Mouse (Mus musculus): Measurements from ENCODE around the gene Creb3l4. TPM values are rescaled to one million over a fixed set of nuclear protein-coding genes. Genes with fewer than 3 reads are reported as not detected.

The Creb3l4 gene
- polyA plus RNA-seq, 1 experiment from 2014 or later, result 2.2 TPM

- no peak overlapping the region for H3K9ac ChIP-seq
- no peaks in the 10 kb centered on the region for H3K9me3 ChIP-seq (replicated peaks)
- H3K27me3 ChIP-seq, result no peaks in the 10 kb centered on the region
- peaks cover 16% of the 10 kb centered on the region; the same call in 1 of the 2 replicates for H3K36me3 ChIP-seq
- no peak overlapping the region for H3K27ac ChIP-seq
- H3K4me1 ChIP-seq (replicated peaks), result peaks cover 27% of the 10 kb centered on the region
- no peak overlapping the region for H3K4me3 ChIP-seq
- H3K4me2 ChIP-seq, result no peak overlapping the region
- ATAC-seq (replicated peaks; ENCODE audit: insufficient number of reproducible peaks, insufficient read depth, low FRiP score, low read depth), result no peak
- 79% methylated on average over 6 of the region's 6 CpGs for WGBS
These were observed 7.5 kb upstream of the Creb3l4 start for GRCm38 (mm10) chr3:90250791-90251190.

- H3K9me3 ChIP-seq (replicated peaks), result no peaks in the 10 kb centered on the region
- H3K4me2 ChIP-seq, result peak overlapping the region; percentile 77
- peak; percentile 48 for ATAC-seq (replicated peaks; ENCODE audit: insufficient number of reproducible peaks, insufficient read depth, low FRiP score, low read depth)
- peaks cover 16% of the 10 kb centered on the region; the same call in 1 of the 2 replicates for H3K36me3 ChIP-seq
- H3K9ac ChIP-seq, result peak overlapping the region; percentile 68
- H3K4me1 ChIP-seq (replicated peaks), result peaks cover 22% of the 10 kb centered on the region
- 3% methylated on average over 10 of the region's 10 CpGs for WGBS
- peak overlapping the region; percentile 62 for H3K4me3 ChIP-seq
- peak overlapping the region; percentile 92 for H3K27ac ChIP-seq
- H3K27me3 ChIP-seq, result no peaks in the 10 kb centered on the region
These were observed 5.4 kb upstream of the Creb3l4 start for GRCm38 (mm10) chr3:90248746-90249100.

- Histone ChIP-seq H3K4me2 (peak within 1 kb of the TSS; percentile 77), H3K36me3 (peaks cover 16% of the 10 kb centered on the region; the same call in 1 of the 2 replicates), H3K9me3 (replicated peaks) (no peaks in the 10 kb centered on the region), H3K4me3 (peak within 1 kb of the TSS; percentile 62), H3K4me1 (replicated peaks) (peaks cover 23% of the 10 kb centered on the region), H3K27me3 (no peaks in the 10 kb centered on the region), H3K27ac (peak within 1 kb of the TSS; percentile 92), H3K9ac (peak within 1 kb of the TSS; percentile 68)
- WGBS, result under 1% methylated on average over 39 of the region's 44 CpGs
- ATAC-seq (replicated peaks; ENCODE audit: insufficient number of reproducible peaks, insufficient read depth, low FRiP score, low read depth), result peak; percentile 93
These were observed 4.8 kb upstream of the Creb3l4 start, which contains the start of gene Slc39a1 for GRCm38 (mm10) chr3:90247960-90248745. Slc39a1 (plus strand) TSS chr3:90248172.

GRCm38 (mm10) chr3:90247630-90247959 is 4.3 kb upstream of the Creb3l4 start:
- peak overlapping the region; percentile 62 for H3K4me3 ChIP-seq
- peak overlapping the region; percentile 77 for H3K4me2 ChIP-seq
- H3K27me3 ChIP-seq, result no peaks in the 10 kb centered on the region
- WGBS, result 1% methylated on average over 3 of the region's 3 CpGs
- H3K4me1 ChIP-seq (replicated peaks), result peaks cover 25% of the 10 kb centered on the region
- peak overlapping the region; percentile 59 for H3K9ac ChIP-seq
- H3K36me3 ChIP-seq, result peaks cover 16% of the 10 kb centered on the region; the same call in 1 of the 2 replicates
- peak overlapping the region; percentile 92 for H3K27ac ChIP-seq
- H3K9me3 ChIP-seq (replicated peaks), result no peaks in the 10 kb centered on the region
- ATAC-seq (replicated peaks; ENCODE audit: insufficient number of reproducible peaks, insufficient read depth, low FRiP score, low read depth), result no peak; the same call in 1 of the 2 replicates

GRCm38 (mm10) chr3:90245406-90245805 is 2.1 kb upstream of the Creb3l4 start:
- no peaks in the 10 kb centered on the region for H3K27me3 ChIP-seq
- H3K36me3 ChIP-seq, result 0 out of 2 replicates have a peak, but pooled peaks cover 3% of the 10 kb centered on the region
- H3K4me3 ChIP-seq, result no peak overlapping the region
- no peak overlapping the region for H3K27ac ChIP-seq
- ATAC-seq (replicated peaks; ENCODE audit: insufficient number of reproducible peaks, insufficient read depth, low FRiP score, low read depth), result no peak
- H3K9me3 ChIP-seq (replicated peaks), result no peaks in the 10 kb centered on the region
- H3K4me2 ChIP-seq, result no peak overlapping the region
- WGBS, result 67% methylated on average over 2 of the region's 2 CpGs
- H3K4me1 ChIP-seq (replicated peaks), result peaks cover 22% of the 10 kb centered on the region
- no peak overlapping the region for H3K9ac ChIP-seq

GRCm38 (mm10) chr3:90241669-90242358 is 1.5 kb downstream of the Creb3l4 start:
- Histone ChIP-seq H3K4me3 (no peak overlapping the region), H3K36me3 (no peaks in the 10 kb centered on the region), H3K4me1 (replicated peaks) (peaks cover 10% of the 10 kb centered on the region), H3K27ac (no peak overlapping the region), H3K27me3 (no peaks in the 10 kb centered on the region), H3K9me3 (replicated peaks) (no peaks in the 10 kb centered on the region), H3K9ac (no peak overlapping the region), H3K4me2 (no peak overlapping the region)
- 82% methylated on average over 10 of the region's 10 CpGs for WGBS
- ATAC-seq (replicated peaks; ENCODE audit: insufficient number of reproducible peaks, insufficient read depth, low FRiP score, low read depth), result no peak

- Histone ChIP-seq H3K36me3 (no peaks in the 10 kb centered on the region), H3K4me3 (no peak overlapping the region), H3K27ac (no peak overlapping the region), H3K9ac (no peak overlapping the region), H3K9me3 (replicated peaks) (no peaks in the 10 kb centered on the region), H3K4me1 (replicated peaks) (peaks cover 10% of the 10 kb centered on the region), H3K27me3 (no peaks in the 10 kb centered on the region), H3K4me2 (no peak overlapping the region)
- no peak for ATAC-seq (replicated peaks; ENCODE audit: insufficient number of reproducible peaks, insufficient read depth, low FRiP score, low read depth)
- WGBS, result 85% methylated on average over 2 of the region's 2 CpGs
These were observed 2.1 kb downstream of the Creb3l4 start for GRCm38 (mm10) chr3:90241251-90241650.

- Histone ChIP-seq H3K27me3 (no peaks in the 10 kb centered on the region), H3K4me2 (peak within 1 kb of the TSS; percentile 79), H3K36me3 (peaks cover 17% of the 10 kb centered on the region), H3K9ac (peak within 1 kb of the TSS; percentile 86), H3K27ac (peak within 1 kb of the TSS; percentile 93), H3K4me3 (peak within 1 kb of the TSS; percentile 81), H3K4me1 (replicated peaks) (peaks cover 6% of the 10 kb centered on the region), H3K9me3 (replicated peaks) (no peaks in the 10 kb centered on the region)
- peak; percentile 96 for ATAC-seq (replicated peaks; ENCODE audit: insufficient number of reproducible peaks, insufficient read depth, low FRiP score, low read depth)
- under 1% methylated on average over 61 of the region's 61 CpGs for WGBS
These were observed 11.6 kb downstream of the Creb3l4 start, which contains the start of gene Jtb for GRCm38 (mm10) chr3:90231507-90232333. Jtb (plus strand) TSS chr3:90231597.

- peak overlapping the region; percentile 79 for H3K4me2 ChIP-seq
- ATAC-seq (replicated peaks; ENCODE audit: insufficient number of reproducible peaks, insufficient read depth, low FRiP score, low read depth), result no peak
- peaks cover 6% of the 10 kb centered on the region for H3K4me1 ChIP-seq (replicated peaks)
- H3K27ac ChIP-seq, result peak overlapping the region; percentile 93
- WGBS, result 12% methylated on average over 8 of the region's 8 CpGs
- peaks cover 17% of the 10 kb centered on the region for H3K36me3 ChIP-seq
- no peaks in the 10 kb centered on the region for H3K9me3 ChIP-seq (replicated peaks)
- peak overlapping the region; percentile 81 for H3K4me3 ChIP-seq
- no peaks in the 10 kb centered on the region for H3K27me3 ChIP-seq
- H3K9ac ChIP-seq, result peak overlapping the region; percentile 86; the same call in 1 of the 2 replicates
These were observed 12.2 kb downstream of the Creb3l4 start for GRCm38 (mm10) chr3:90231075-90231474.

- no peak overlapping the region for H3K27ac ChIP-seq
- no peaks in the 10 kb centered on the region for H3K9me3 ChIP-seq (replicated peaks)
- H3K36me3 ChIP-seq, result peaks cover 19% of the 10 kb centered on the region
- no peak overlapping the region for H3K9ac ChIP-seq
- H3K4me3 ChIP-seq, result no peak overlapping the region
- no peak overlapping the region for H3K4me2 ChIP-seq
- peaks cover 27% of the 10 kb centered on the region for H3K4me1 ChIP-seq (replicated peaks)
- ATAC-seq (replicated peaks; ENCODE audit: insufficient number of reproducible peaks, insufficient read depth, low FRiP score, low read depth), result no peak
- H3K27me3 ChIP-seq, result no peaks in the 10 kb centered on the region
- 83% methylated on average over 10 of the region's 10 CpGs for WGBS
These were observed 19.0 kb downstream of the Creb3l4 start for GRCm38 (mm10) chr3:90224331-90224730.

GRCm38 (mm10) chr3:90222941-90223340 is 20.4 kb downstream of the Creb3l4 start:
- Histone ChIP-seq H3K9me3 (replicated peaks) (no peaks in the 10 kb centered on the region), H3K36me3 (peaks cover 19% of the 10 kb centered on the region), H3K4me3 (no peak overlapping the region), H3K9ac (no peak overlapping the region), H3K27me3 (no peaks in the 10 kb centered on the region), H3K4me1 (replicated peaks) (peaks cover 27% of the 10 kb centered on the region), H3K27ac (no peak overlapping the region), H3K4me2 (no peak overlapping the region)
- ATAC-seq (replicated peaks; ENCODE audit: insufficient number of reproducible peaks, insufficient read depth, low FRiP score, low read depth), result no peak
- 42% methylated on average over 3 of the region's 3 CpGs for WGBS

Measured in heart, embryonic 15.5 days (tissue).